Mouse (Mus musculus) B cell, adult 2 months (primary cell): ENCODE results near the gene Pdxp.

Experiments used
- DNase-seq, 2 experiments: peaks; one replicate each; pipeline ENCODE4 v3.0.0; 2022

The Pdxp gene

GRCm38 (mm10) chr15:78928539-78928938, 14.8 kb downstream of the Pdxp start:
- no peak for DNase-seq

DNA sequence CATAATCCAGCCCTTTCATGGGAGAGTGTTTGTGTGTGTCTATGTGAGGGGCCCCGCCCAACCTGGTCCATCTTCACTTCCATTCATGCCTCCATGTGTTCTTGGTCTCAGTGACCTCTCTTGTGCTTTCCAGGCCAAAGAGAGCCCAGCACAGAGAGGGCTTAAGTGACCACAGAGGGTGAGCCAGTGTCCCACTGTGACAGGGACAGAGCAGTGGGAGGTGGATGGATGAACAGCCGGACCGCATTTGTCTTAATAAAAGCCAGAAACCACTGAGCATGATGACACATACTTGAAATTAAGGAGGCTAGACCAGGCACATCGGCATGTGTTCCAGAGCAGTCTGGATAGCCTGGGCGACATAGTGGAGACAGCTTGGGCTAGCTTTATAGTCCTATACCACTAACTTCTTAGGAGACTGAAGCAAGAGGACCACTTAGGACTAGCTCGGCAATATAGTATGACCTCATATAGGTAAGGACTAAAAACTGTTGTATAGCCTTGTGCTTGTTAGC, 16.5 kb downstream of the Pdxp start:
- DNase-seq: no peak

GRCm38 (mm10) chr15:78930801-78931426, 17.2 kb downstream of the Pdxp start:
- DNase-seq: no peak

GRCm38 (mm10) chr15:78931577-78931976, 17.9 kb downstream of the Pdxp start:
- DNase-seq: peak; percentile 78 to 81

GRCm38 (mm10) chr15:78934784-78935320, 21.1 kb downstream of the Pdxp start, which contains the start of gene Nol12:
Gene Nol12 (plus strand): TSS chr15:78934933.
- peak; percentile 84 to 86 for DNase-seq

DNA sequence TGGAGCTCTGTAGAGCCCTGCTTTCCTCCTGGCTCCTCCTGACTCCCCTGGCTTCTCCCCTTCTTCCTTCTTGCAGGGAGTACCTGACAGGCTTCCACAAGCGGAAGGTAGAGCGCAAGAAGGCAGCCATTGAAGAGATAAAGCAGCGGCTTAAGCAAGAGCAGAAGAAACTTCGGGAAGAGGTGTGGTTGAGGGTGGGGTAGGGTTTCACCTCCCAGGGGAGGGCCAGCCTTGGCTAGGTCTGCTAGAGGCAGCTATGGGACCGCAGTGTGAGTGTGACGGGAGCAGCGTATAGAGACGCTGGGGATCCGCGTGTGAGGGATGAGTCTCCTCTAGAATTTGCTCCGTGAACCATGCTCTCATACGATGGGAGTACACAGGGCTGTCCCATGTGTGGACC, 22.7 kb downstream of the Pdxp start:
- DNase-seq: no peak

- no peak for DNase-seq
Measured at GRCm38 (mm10) chr15:78937311-78937710, 23.6 kb downstream of the Pdxp start.

DNA sequence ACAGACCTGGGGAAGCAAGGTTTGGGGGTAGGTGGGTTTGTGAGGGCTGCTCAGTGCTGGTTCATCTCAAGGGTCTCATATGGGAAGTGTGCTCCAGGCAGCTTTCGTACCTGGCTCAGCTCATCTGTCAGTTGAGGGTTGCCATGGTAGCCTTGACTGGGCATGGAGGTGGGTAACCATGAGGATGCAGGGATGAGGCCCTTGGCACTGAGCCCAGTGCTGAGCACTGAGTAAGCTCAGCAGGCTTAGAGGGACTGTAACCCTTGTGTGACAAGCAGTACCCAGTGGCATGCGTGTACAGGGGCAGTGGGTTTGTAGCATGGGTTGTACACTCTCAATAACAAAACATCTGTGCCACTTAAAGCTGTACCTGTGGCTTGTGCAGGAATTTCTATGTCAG, 24.2 kb downstream of the Pdxp start:
- no peak for DNase-seq

GRCm38 (mm10) chr15:78940325-78940724, 26.6 kb downstream of the Pdxp start:
- DNase-seq: no peak

DNA sequence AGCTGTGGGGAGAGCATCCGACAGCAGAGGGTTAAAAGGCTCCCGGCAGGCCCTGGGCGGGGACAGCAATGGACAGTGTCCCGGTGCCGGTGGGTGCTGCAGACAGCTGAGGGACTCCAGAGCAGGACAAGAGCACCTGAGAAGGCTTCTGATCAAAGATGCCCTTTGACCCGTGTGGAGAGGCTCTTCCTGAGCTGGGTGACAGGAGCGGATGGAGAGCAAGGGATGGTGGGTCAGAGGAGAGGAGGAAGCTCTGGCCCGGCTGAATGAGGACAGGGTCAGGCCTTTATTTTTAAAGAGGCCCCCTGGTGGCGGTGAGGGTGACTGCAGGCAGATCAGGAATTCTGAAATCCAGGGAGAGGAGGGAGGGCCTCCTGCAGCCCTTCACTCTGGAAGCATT, 28.9 kb downstream of the Pdxp start:
- DNase-seq: peak; percentile 72 to 75

- DNase-seq: no peak
Measured at GRCm38 (mm10) chr15:78946232-78946631, 32.5 kb downstream of the Pdxp start.

DNA sequence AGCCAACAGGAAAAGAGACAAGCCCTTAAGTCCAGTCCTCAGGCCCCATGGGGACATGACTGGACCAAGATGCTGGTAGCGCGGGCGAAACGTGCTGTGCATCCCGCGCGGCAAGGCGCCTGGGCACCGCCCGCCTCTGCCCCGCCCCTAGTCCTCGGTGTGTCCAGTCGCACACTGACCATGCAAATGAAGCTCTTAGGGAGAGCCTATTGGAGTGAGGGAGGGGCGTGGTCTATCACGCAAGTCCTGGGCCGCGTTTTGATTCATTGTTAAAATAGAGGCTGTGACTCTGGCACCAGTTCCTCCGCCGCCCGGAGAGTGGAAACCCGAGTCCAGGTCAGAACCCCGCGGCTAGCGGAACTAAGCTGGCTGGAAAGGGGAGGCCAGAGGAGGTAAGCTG, 33.9 kb downstream of the Pdxp start, which contains the start of gene Triobp:
Gene Triobp (plus strand): TSS at position 68 of the 400 bp plus-strand sequence.
- DNase-seq: peak; percentile 24 to 28

DNA sequence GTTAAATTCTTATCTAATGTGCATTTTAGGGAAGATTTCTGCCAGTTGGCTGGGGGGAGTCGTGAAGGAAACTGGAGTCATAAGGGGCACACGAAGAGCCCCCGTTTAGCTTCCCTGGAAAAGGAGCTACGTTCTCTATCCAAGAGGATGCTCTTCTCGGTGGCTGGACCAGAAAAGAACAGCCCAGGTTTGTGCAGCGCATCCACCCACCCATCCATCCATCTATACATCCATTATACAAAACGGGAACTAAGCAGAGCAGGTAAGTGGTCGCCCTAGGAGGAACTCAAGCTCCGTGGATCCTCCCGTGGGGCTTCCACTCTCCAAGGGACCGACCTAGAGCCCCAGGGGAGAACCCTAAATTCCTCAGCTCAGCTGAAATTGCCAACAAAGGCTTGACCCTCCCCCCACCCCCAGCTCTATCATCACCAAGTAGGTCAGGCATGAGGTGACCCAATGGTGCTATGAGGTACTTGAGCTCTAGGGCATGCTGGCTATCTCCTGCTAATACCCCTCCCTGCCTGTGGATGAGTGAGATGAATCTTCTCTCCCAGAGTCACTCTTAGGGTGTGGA, 34.5 kb downstream of the Pdxp start:
- no peak for DNase-seq

DNA sequence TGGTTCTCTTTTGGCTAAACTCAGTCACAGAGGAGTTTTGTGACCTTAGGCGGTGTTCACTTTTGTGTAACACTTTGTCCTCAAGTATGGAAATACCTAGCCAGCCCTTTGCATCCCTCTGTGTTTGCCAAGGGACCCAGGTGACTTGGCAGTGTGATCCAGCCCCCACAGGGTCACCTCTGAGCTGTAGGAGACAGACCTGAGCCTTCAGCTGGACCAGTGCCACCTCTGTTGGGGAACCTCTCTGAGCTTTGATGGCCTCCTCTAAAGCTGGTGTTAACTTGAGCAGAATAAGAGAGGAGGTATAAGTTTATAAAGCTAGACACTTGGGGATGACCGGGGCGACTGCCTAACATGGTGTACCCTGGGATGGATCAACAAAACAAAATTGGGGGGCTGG, 35.2 kb downstream of the Pdxp start:
- no peak for DNase-seq

DNA sequence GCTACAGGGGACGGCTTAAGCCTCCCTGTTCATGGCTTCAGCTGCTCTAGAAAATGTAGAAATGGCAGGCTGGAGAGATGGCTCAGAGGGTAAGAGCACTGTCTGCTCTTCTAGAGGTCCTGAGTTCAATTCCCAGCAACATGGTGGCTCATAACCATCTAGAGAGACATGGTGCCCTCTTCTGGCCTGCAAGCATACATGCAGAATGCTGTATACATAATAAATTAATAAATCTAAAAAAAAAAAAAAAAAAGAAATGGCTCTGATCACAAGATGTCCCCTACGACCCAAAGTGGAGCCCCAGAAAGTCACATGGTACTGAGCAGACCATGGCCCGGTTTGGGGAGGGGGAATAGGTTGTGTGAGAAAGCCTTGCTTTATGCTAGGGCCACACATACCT, 41.9 kb downstream of the Pdxp start:
- no peak for DNase-seq

- DNase-seq: peak; percentile 53 to 58
Measured at GRCm38 (mm10) chr15:78956351-78956750, 42.6 kb downstream of the Pdxp start.

- DNase-seq: no peak
Measured at GRCm38 (mm10) chr15:78957021-78957420, 43.3 kb downstream of the Pdxp start.

DNA sequence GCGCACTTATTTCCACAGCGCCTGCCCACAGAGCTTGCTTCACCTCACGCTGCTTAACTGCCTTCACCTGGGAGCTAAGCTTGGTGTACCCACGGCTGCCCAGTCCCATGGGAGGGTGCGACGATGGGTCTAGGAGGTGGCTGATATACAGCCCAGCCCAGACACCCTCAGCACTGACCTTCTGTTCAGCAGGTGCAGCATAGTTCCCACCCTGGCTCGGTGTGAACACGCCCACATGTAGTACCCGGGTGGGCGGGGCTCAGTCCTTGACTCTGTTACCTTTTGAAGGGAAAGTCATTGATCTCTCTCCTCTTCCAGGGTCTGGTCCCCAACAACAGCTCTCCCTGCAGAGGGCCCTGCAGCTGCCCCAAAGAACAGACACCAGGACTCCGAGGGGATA, 45.8 kb downstream of the Pdxp start:
- DNase-seq: no peak

DNA sequence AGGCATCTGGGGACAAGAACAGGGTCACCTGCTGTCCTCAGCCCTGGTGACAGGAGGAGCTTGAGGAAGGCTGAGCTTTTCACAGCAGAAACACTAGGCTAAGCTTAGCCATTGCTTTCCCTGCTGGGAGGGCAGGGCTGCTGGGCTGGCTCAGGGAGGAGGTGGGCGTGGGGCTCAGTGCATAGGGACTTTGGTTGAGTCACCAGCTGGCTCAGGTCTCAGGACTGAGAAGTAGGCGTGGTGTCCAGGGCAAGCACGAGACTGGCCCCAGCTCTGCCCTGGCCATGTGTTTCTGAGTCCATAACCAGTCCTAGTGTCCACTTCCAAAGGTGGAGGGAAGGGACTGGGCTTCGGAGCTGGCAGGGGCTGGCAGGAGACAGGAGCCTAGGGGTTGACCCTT, 46.4 kb downstream of the Pdxp start:
- DNase-seq: no peak

DNA sequence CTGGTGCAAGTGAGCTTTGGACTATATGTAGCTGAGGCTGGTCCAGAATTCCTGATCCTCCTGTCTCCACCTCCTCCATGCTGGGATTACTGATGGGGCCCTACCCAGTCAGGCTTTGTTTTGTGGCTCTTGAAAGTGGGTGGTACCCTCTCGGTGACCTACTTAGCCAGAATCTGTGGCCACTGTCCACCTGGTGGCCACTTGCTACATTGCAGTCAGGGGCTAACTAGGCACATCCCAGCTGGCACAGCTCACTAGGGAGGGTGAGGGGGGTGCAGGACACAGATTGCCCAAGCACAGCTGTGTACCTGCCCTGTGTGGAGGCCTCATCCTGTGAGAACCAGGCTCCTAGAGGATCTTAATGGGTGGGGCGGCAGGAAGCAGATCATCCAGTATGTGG, 49.2 kb downstream of the Pdxp start:
- peak; percentile 68 to 70 for DNase-seq
